Mouse (Mus musculus) thymus, postnatal 0 days (tissue): Measurements from ENCODE around the gene Nps. TPM values are rescaled to one million over a fixed set of nuclear protein-coding genes. Genes with fewer than 3 reads are reported as not detected.

Experiments used
- polyA plus RNA-seq: library from polyadenylated mRNA; unstranded; fragments of >200 nt; fragmentation: Nextera tagmentation; extraction: Ambion mirVana; gene quantifications from 2 replicates; pipeline ENCODE4 v1.2.1, GENCODE M21; 2015

Nps gene
- polyA plus RNA-seq, 1 experiment from 2014 or later = not detected

Other genes starting within 250 kb of the Nps start
- gene Foxi2, start 151.6 kb downstream of the Nps start, polyA plus RNA-seq = 0.12 and 0.22 TPM in 2 replicates